Mouse (Mus musculus) myocyte (in vitro differentiated cells): Measurements from ENCODE around the gene Gm10188. TPM values are rescaled to one million over a fixed set of nuclear protein-coding genes. Genes with fewer than 3 reads are reported as not detected.

ENCODE experiments used
- H3K27me3 ChIP-seq: one replicate; pipeline ENCODE4 v1.6.1; 2011; ENCODE audit not compliant: control insufficient read depth, insufficient read depth, insufficient read length
- H3K36me3 ChIP-seq: one replicate; pipeline ENCODE4 v1.6.1; 2011; ENCODE audit not compliant: control insufficient read depth, insufficient read depth
- H3K4me2 ChIP-seq: one replicate; pipeline ENCODE4 v1.6.1; 2011; ENCODE audit warnings: low read depth, control low read depth
- H3K4me3 ChIP-seq: one replicate; pipeline ENCODE4 v1.5.1; 2011; ENCODE audit warnings: mild to moderate bottlenecking, control low read depth, moderate library complexity
- H3K79me2 ChIP-seq: one replicate; pipeline ENCODE4 v1.6.1; 2011; ENCODE audit not compliant: control insufficient read depth, insufficient read depth
- H3ac ChIP-seq: one replicate; pipeline ENCODE4 v1.6.1; 2011; ENCODE audit not compliant: control insufficient read depth, insufficient read length
- CEBPB ChIP-seq: IDR thresholded peaks from 2 replicates; pipeline ENCODE4 v1.6.1; 2011; ENCODE audit warnings: mild to moderate bottlenecking, moderate library complexity; ENCODE audit not compliant: poor library complexity, insufficient read depth, severe bottlenecking
- E2F4 ChIP-seq: IDR thresholded peaks from one replicate; pipeline ENCODE4 v1.6.1; 2011; ENCODE audit warnings: mild to moderate bottlenecking, control low read depth, moderate library complexity; ENCODE audit not compliant: insufficient read depth
- MAX ChIP-seq: IDR thresholded peaks from one replicate; pipeline ENCODE4 v1.6.1; 2011; ENCODE audit warnings: low read depth, mild to moderate bottlenecking, control low read depth
- MYOD1 ChIP-seq, 3 experiments: IDR thresholded peaks; one replicate each; pipeline ENCODE4 v1.6.1; 2011; ENCODE audit warnings: control low read depth in 2 of 3, low read depth in 2 of 3, mild to moderate bottlenecking in 2 of 3, moderate library complexity in 1 of 3; ENCODE audit not compliant: insufficient read length in 2 of 3, control insufficient read depth in 1 of 3
- MYOG ChIP-seq, 3 experiments: IDR thresholded peaks; one replicate each; pipeline ENCODE4 v1.6.1; 2011; ENCODE audit warnings: control low read depth in 2 of 3, low read depth in 2 of 3, mild to moderate bottlenecking in 2 of 3; ENCODE audit not compliant: insufficient read length in 2 of 3, control insufficient read depth in 1 of 3, insufficient read depth in 1 of 3
- POLR2A ChIP-seq: IDR thresholded peaks from one replicate; pipeline ENCODE4 v1.6.1; 2011; ENCODE audit warnings: low read depth, mild to moderate bottlenecking, control low read depth, moderate library complexity; ENCODE audit not compliant: insufficient read length
- POLR2AphosphoS2 ChIP-seq: IDR thresholded peaks from one replicate; pipeline ENCODE4 v1.6.1; 2011; ENCODE audit warnings: low read depth, control low read depth; ENCODE audit not compliant: insufficient read length
- REST ChIP-seq: IDR thresholded peaks from one replicate; pipeline ENCODE4 v1.6.1; 2011; ENCODE audit warnings: mild to moderate bottlenecking, control low read depth, moderate library complexity; ENCODE audit not compliant: insufficient read depth, insufficient read length
- SRF ChIP-seq: IDR thresholded peaks from one replicate; pipeline ENCODE4 v1.6.1; 2011; ENCODE audit warnings: low read depth; ENCODE audit not compliant: control insufficient read depth, insufficient read length
- TCF12 ChIP-seq: IDR thresholded peaks from one replicate; pipeline ENCODE4 v1.6.1; 2011; ENCODE audit warnings: mild to moderate bottlenecking, control low read depth; ENCODE audit not compliant: poor library complexity, insufficient read depth, severe bottlenecking
- TCF3 ChIP-seq: IDR thresholded peaks from one replicate; pipeline ENCODE4 v1.6.1; 2011; ENCODE audit warnings: low read depth, control low read depth; ENCODE audit not compliant: insufficient read length
- USF1 ChIP-seq: IDR thresholded peaks from one replicate; pipeline ENCODE4 v1.6.1; 2011; ENCODE audit warnings: low read depth, mild to moderate bottlenecking, control low read depth, moderate library complexity
- polyA plus RNA-seq: library from polyadenylated mRNA; unstranded; fragments of >200 nt; fragmentation: generic; extraction: Trizol; gene quantifications from one replicate; pipeline ENCODE4 v1.2.1, GENCODE M21; 2012; ENCODE audit warnings: missing spikeins

The Gm10188 gene
- polyA plus RNA-seq, 1 experiment = not detected

DNA sequence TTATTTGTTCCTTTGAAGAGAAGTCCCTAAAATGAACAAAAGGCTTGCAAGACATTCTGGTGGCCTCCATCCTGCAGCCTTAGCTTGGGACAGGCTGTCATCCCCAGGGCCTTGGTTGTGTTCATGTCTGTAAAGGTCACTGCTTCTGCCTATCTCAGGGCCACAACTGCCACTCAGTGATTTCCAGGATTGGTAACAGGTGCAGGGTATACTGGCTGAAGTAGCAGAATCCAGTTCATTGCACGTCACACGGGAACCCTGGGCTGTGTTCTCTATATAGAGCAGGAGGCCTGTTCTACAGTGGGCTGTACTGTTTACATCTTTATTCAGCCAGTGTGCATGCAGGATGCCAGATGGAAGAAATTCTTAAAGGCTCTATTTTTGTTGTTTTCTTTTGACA lies 38.4 kb upstream of the Gm10188 start:
- no peak overlapping the region for H3K4me3 ChIP-seq
- H3K27me3 ChIP-seq = no peaks in the 10 kb centered on the region
- H3K79me2 ChIP-seq = no peaks in the 10 kb centered on the region
- H3K4me2 ChIP-seq = no peak overlapping the region
- TF ChIP-seq CEBPB (no peak), MYOD1 (IDR thresholded peaks at IDR 0.05; ENCODE audit: control insufficient read depth in 1 of 3, insufficient read length in 2 of 3, low read depth in 2 of 3) (peak in 1 of 3 experiments; percentile 65)
- no peak overlapping the region for H3ac ChIP-seq
- H3K36me3 ChIP-seq = no peaks in the 10 kb centered on the region

DNA sequence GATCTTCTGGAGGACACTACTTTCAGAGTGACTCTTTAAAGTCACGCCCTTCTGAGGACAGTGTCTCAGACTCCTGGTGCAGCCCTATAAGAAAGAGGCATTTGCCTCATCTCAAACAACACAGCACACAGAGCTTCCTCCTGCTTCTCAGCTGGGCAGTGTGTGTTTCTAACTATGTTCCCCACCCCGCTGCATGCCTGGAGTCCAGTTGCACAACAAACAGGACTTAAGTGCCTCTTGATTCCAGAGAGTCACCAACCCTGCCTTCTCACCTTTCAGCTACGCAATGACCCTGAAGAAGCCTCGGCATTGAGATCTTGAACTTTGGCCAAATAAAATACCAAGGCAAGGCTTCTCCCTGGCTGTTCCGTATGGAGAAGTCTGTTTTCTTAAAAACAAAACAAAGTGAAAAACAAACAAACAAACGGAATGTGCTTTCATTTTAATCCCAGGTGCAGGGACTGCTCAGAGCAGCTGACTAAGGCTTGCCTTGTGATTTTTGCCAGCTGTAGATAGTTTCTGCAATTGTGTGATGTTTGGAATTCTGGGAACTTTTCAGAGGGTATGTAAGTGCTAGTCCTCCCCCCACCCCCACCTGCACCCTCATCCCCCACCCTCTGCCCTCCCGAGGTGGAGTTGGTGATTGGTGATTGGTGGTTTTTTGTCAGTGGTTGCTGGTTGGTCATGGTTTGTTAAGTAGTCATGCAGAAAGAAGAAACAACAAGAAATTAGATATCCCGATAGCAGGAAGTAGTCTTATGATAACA lies 37.4 kb upstream of the Gm10188 start:
- no peaks in the 10 kb centered on the region for H3K27me3 ChIP-seq
- TF ChIP-seq MYOD1 (IDR thresholded peaks at IDR 0.05; ENCODE audit: control insufficient read depth in 1 of 3, insufficient read length in 2 of 3, low read depth in 2 of 3) = no peak
- peak; percentile 66 for TF ChIP-seq CEBPB
- H3ac ChIP-seq = no peak overlapping the region
- H3K36me3 ChIP-seq = no peaks in the 10 kb centered on the region
- H3K4me3 ChIP-seq = no peak overlapping the region
- no peaks in the 10 kb centered on the region for H3K79me2 ChIP-seq
- peak overlapping the region; percentile 65 for H3K4me2 ChIP-seq

DNA sequence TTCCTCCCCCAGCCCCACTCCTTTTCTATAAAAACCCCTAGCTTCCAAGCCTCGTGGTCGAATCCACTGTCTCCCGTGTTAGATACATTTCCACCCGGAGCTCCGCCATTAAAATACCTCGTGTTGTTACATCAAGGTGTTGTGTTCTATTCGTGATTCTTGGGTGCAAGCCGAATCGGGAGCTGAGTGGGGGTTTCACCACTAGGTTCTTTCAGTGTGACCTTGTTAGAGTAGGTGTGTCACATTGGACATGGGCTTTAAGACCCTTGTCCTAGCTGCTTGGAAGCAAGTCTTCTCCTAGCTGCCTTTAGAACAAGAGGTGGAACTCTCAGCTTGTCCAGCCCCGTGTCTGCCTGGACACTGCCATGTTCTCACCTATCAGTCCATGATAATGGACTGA lies 36.4 kb upstream of the Gm10188 start:
- H3K27me3 ChIP-seq = no peaks in the 10 kb centered on the region
- H3K79me2 ChIP-seq = no peaks in the 10 kb centered on the region
- TF ChIP-seq TCF12 (no peak), CEBPB (no peak), E2F4 (no peak), MYOD1 (IDR thresholded peaks at IDR 0.05; ENCODE audit: control insufficient read depth in 1 of 3, insufficient read length in 2 of 3, low read depth in 2 of 3) (no peak), POLR2A (no peak), MYOG (IDR thresholded peaks at IDR 0.05; ENCODE audit: control insufficient read depth in 1 of 3, insufficient read depth in 1 of 3, insufficient read length in 2 of 3, low read depth in 2 of 3) (no peak), POLR2AphosphoS2 (no peak), TCF3 (no peak), SRF (no peak), MAX (no peak), REST (no peak), USF1 (no peak)
- no peak overlapping the region for H3K4me3 ChIP-seq
- no peaks in the 10 kb centered on the region for H3K36me3 ChIP-seq
- no peak overlapping the region for H3K4me2 ChIP-seq
- no peak overlapping the region for H3ac ChIP-seq

DNA sequence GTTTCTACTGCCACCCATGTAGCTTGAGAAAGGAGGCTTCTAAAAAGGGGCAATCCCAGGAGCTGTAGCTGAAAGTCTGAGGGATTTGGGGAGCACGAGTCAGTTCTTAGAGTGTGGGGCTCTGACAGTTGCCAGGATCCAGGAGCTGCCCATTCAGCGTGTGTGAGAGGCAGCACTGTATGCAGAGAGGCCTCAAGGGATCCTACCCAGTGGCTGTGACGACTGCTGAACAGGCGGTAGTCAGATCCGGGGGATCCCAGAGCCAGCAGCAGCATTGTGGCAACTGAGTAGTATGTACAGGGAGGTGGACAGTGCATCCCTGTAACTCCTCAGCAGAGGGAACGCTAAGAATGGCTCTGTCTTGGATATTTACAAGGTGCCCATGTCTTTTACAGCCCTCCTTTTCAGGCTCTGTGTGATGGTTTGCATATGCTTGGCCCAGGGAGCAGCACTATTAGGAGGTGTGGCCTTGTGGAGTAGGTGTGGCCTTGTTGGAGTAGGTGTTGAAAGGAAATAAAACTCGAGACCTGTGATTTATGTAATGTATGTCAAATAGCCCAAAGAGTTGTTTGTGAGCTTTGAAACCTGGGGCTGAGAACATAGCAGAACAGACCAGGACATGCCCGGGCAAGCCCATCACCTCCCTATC lies 35.8 kb upstream of the Gm10188 start:
- Histone ChIP-seq H3ac (no peak overlapping the region), H3K27me3 (no peaks in the 10 kb centered on the region), H3K79me2 (no peaks in the 10 kb centered on the region), H3K4me3 (no peak overlapping the region), H3K4me2 (peak overlapping the region; percentile 13), H3K36me3 (no peaks in the 10 kb centered on the region)
- TF ChIP-seq REST = no peak
- TF ChIP-seq MYOD1 (IDR thresholded peaks at IDR 0.05; ENCODE audit: control insufficient read depth in 1 of 3, insufficient read length in 2 of 3, low read depth in 2 of 3) = no peak
- TF ChIP-seq MYOG (IDR thresholded peaks at IDR 0.05; ENCODE audit: control insufficient read depth in 1 of 3, insufficient read depth in 1 of 3, insufficient read length in 2 of 3, low read depth in 2 of 3) = no peak
- TF ChIP-seq TCF12 = no peak
- TF ChIP-seq POLR2AphosphoS2 = no peak
- TF ChIP-seq CEBPB = no peak
- no peak for TF ChIP-seq POLR2A
- TF ChIP-seq USF1 = no peak
- no peak for TF ChIP-seq E2F4
- no peak for TF ChIP-seq SRF
- TF ChIP-seq MAX = no peak
- no peak for TF ChIP-seq TCF3

DNA sequence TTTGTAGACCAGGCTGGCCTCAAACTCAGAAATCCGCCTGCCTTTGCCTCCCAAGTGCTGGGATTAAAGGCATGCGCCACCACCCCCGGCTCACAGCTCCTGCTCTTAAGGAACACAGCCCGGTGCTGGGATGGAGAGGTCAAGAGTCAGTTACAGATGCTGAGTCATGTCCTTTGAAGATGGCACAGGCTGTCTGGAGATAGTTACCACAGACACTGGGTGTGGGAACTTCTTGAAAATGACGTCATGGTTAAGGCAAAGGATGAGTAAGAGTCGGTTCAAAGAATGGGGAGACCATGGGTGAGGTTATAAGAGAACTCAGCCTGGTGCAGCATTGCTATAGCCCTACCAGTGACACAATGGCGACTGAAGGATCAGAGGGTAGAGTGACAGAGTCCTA lies 35.0 kb upstream of the Gm10188 start:
- no peak overlapping the region for H3ac ChIP-seq
- TF ChIP-seq TCF3 (no peak), POLR2AphosphoS2 (no peak), CEBPB (no peak), SRF (no peak), E2F4 (no peak)
- no peaks in the 10 kb centered on the region for H3K79me2 ChIP-seq
- peak overlapping the region; percentile 13 for H3K4me2 ChIP-seq
- H3K4me3 ChIP-seq = no peak overlapping the region
- no peaks in the 10 kb centered on the region for H3K27me3 ChIP-seq
- H3K36me3 ChIP-seq = no peaks in the 10 kb centered on the region
